Mouse (Mus musculus) erythroblast, embryonic 14.5 days (primary cell): ENCODE results near the gene Tnfrsf19.

Source experiments
- GATA1 ChIP-seq: IDR thresholded peaks from 2 replicates; pipeline ENCODE4 v1.6.1; 2012; ENCODE audit warnings: low read length, inconsistent platforms, mixed read lengths
- TAL1 ChIP-seq: IDR thresholded peaks from 3 replicates; pipeline ENCODE4 v1.6.1; 2012; ENCODE audit warnings: low read length, inconsistent platforms, mixed read lengths

DNA sequence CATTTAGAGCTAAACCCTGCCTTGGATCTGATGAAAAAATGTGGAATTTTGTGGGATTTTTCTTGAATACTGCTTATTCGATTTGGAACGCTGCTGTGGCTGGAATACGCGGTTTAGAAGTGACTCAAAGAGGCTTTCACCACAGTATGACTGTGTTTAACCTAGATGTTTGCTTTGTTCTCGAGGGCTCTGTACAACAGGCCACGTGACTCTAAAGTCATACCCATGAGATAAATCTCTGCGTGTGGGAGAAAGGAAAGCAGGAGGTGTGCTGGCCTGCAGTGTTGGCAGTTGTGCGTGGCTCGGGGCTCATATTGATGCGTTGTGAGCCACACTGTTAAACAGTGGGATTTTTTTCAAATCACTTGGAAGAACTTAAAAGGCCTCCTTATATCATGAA is 52.8 kb downstream of the Tnfrsf19 start:
- no peak for TF ChIP-seq GATA1
- TF ChIP-seq TAL1 = no peak
